Mouse (Mus musculus) hindbrain, embryonic 16.5 days (tissue): ENCODE data around the gene Ptgfrn. TPM values are rescaled to one million over a fixed set of nuclear protein-coding genes. Genes with fewer than 3 reads are reported as not detected.

Experiments used
- ATAC-seq: fragments of 200-750 bp; cut with Nextera tagmentation; 2 replicates; pipeline ENCODE4 v1.8.0; 2017; ENCODE audit warnings: moderate TSS enrichment, moderate library complexity
- H3K27ac ChIP-seq: fragments of 300-500 bp; sonication (generic); 2 replicates; pipeline ENCODE4 v1.5.1; 2014; ENCODE audit warnings: low read depth, mild to moderate bottlenecking, control low read depth, low read length, moderate library complexity
- H3K27me3 ChIP-seq: fragments of 300-500 bp; sonication (generic); replicated peaks from 2 replicates; pipeline ENCODE4 v1.6.1; 2014; ENCODE audit warnings: low read length; ENCODE audit not compliant: control insufficient read depth, insufficient read depth
- H3K36me3 ChIP-seq: fragments of 300-500 bp; sonication (generic); 2 replicates; pipeline ENCODE4 v1.6.1; 2014; ENCODE audit warnings: mild to moderate bottlenecking, low read length, moderate library complexity, mixed read lengths; ENCODE audit not compliant: control insufficient read depth, insufficient read depth
- H3K4me1 ChIP-seq: fragments of 300-500 bp; sonication (generic); 2 replicates; pipeline ENCODE4 v1.6.1; 2014; ENCODE audit warnings: low read depth, low read length; ENCODE audit not compliant: control insufficient read depth, insufficient read depth
- H3K4me2 ChIP-seq: fragments of 300-500 bp; sonication (generic); 2 replicates; pipeline ENCODE4 v1.6.1; 2014; ENCODE audit warnings: mild to moderate bottlenecking, low read length, control low read depth, moderate library complexity
- H3K4me3 ChIP-seq: fragments of 300-500 bp; sonication (generic); 2 replicates; pipeline ENCODE4 v1.5.1; 2014; ENCODE audit warnings: mild to moderate bottlenecking, low read length, control low read depth, moderate library complexity
- H3K9ac ChIP-seq: fragments of 300-500 bp; sonication (generic); 2 replicates; pipeline ENCODE4 v1.6.1; 2014; ENCODE audit warnings: low read depth, mild to moderate bottlenecking, control low read depth, low read length, moderate library complexity
- H3K9me3 ChIP-seq: fragments of 300-500 bp; sonication (generic); 2 replicates; pipeline ENCODE4 v1.6.1; 2014; ENCODE audit warnings: mild to moderate bottlenecking, low read length, moderate library complexity; ENCODE audit not compliant: control insufficient read depth
- WGBS: fragments of 180-500 bp; shearing (Covaris S2); extraction: QIAGEN DNeasy Blood & Tissue Kit; methylation state at CpG from one replicate; pipeline ENCODE4 v1.1.7; 2014; 5-methylcytosine and 5-hydroxymethylcytosine counted together
- polyA plus RNA-seq: library from polyadenylated mRNA; unstranded; fragments of >200 nt; fragmentation: Nextera tagmentation; extraction: Ambion mirVana; gene quantifications from 2 replicates; pipeline ENCODE4 v1.2.1, GENCODE M21; 2015

The Ptgfrn gene
- polyA plus RNA-seq, 1 experiment from 2014 or later = 3.1 TPM

DNA sequence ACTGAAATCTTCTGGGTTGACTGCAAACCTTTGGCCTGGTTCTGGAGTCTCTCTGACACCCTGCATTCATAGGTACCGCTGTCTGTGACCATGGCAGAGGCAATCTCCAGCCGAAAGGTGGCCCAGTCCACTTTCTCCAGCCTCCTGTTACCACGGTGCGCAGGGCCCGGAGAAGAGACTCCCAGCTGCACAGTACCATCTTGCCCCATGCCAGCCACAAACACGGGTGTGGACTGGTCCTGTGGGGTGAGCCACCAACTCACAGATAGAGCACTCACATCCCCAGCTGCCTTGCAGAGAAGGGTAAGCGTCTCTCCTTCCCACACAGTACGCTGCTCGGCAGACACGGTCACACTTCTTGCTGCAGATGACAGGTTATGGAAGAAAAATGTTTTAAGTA, 97.1 kb downstream of the Ptgfrn start:
- Histone ChIP-seq H3K9ac (no peak overlapping the region), H3K4me3 (no peak overlapping the region), H3K4me1 (no peaks in the 10 kb centered on the region; the same call in 1 of the 2 replicates), H3K36me3 (no peaks in the 10 kb centered on the region), H3K4me2 (no peak overlapping the region), H3K27me3 (no peaks in the 10 kb centered on the region), H3K27ac (no peak overlapping the region), H3K9me3 (no peaks in the 10 kb centered on the region)
- 91% methylated on average over 10 of the region's 10 CpGs for WGBS
- no peak for ATAC-seq

DNA sequence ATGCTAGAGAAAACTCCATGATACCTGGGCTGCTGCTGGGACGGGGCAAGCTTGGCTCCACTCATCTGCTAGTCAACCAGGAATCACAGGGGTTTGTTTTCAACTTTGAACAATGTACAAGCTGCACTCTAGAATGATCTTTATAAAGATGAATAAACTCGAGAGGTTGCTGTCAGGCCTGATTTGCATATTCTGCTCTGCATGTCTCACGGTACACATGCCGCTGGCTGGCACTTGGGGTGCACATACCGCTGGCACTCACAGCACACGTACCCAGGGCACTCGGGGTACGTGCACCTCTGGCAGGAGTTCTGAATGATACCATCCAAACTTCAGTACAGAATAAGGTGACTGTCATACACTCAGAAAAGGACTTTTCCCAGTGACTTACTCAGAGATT, 97.5 kb downstream of the Ptgfrn start:
- H3K9ac ChIP-seq = no peak overlapping the region
- H3K4me2 ChIP-seq = no peak overlapping the region
- no peak overlapping the region for H3K4me3 ChIP-seq
- no peak for ATAC-seq
- no peaks in the 10 kb centered on the region; the same call in 1 of the 2 replicates for H3K4me1 ChIP-seq
- H3K9me3 ChIP-seq = no peaks in the 10 kb centered on the region
- no peaks in the 10 kb centered on the region for H3K36me3 ChIP-seq
- 68% methylated on average over 8 of the region's 8 CpGs for WGBS
- H3K27me3 ChIP-seq = no peaks in the 10 kb centered on the region
- H3K27ac ChIP-seq = no peak overlapping the region

DNA sequence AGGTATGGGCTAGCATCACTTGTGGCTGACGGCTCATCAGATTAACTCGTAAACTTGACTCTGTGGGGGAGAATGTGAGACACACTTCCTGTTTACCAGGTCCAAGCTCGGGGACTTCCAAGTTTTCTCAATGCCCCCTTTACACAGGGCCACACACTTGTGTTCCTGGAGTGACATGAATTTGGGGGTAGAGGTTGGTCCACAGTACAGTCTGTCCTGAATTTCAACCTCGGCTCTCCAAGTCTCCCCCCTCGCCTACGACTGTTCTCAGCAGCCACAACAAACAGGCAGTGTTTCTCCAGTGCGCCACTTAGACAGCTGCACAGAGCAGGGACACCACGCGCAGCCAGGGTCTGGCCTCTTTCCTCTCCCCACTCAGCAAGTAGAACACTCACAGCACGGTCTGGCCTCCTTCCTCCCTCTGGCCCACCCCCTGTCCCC, 97.9 kb downstream of the Ptgfrn start:
- Histone ChIP-seq H3K4me3 (no peak overlapping the region), H3K27ac (no peak overlapping the region), H3K4me1 (no peaks in the 10 kb centered on the region; the same call in 1 of the 2 replicates), H3K9ac (no peak overlapping the region), H3K4me2 (no peak overlapping the region), H3K9me3 (no peaks in the 10 kb centered on the region), H3K27me3 (no peaks in the 10 kb centered on the region), H3K36me3 (no peaks in the 10 kb centered on the region)
- peak; percentile 57; the same call in 1 of the 2 replicates for ATAC-seq
- WGBS = 56% methylated on average over 10 of the region's 10 CpGs

DNA sequence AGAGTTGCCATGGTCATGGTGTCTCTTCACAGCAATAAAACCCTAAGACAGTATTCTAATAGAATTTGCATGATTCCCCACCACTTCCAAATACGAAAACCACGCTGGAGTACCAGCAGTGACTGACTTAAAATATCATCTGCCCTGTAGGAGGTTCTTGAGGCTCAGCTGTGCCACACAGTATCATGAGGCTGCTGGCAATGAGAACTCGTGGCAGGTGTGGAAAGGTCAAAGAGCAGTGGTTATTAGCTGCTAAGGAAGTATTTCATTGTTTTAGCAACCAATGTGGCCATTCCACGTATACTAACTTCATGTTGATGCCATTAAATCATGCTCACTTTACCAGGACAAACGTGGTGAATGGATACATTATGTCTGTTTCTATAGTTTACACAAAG, 98.9 kb downstream of the Ptgfrn start:
- Histone ChIP-seq H3K9me3 (no peaks in the 10 kb centered on the region), H3K36me3 (no peaks in the 10 kb centered on the region), H3K4me2 (no peak overlapping the region), H3K9ac (no peak overlapping the region), H3K27ac (no peak overlapping the region), H3K4me3 (no peak overlapping the region), H3K27me3 (no peaks in the 10 kb centered on the region), H3K4me1 (no peaks in the 10 kb centered on the region; the same call in 1 of the 2 replicates)
- no peak for ATAC-seq
- WGBS = 56% methylated on average over 5 of the region's 5 CpGs

GRCm38 (mm10) chr3:101010589-101011202, 99.4 kb downstream of the Ptgfrn start:
- WGBS = 93% methylated on average over 4 of the region's 4 CpGs
- H3K4me3 ChIP-seq = no peak overlapping the region
- H3K4me2 ChIP-seq = no peak overlapping the region
- H3K4me1 ChIP-seq = no peaks in the 10 kb centered on the region; the same call in 1 of the 2 replicates
- ATAC-seq = no peak
- no peaks in the 10 kb centered on the region for H3K36me3 ChIP-seq
- H3K9me3 ChIP-seq = no peaks in the 10 kb centered on the region
- no peak overlapping the region for H3K27ac ChIP-seq
- no peak overlapping the region for H3K9ac ChIP-seq
- H3K27me3 ChIP-seq = no peaks in the 10 kb centered on the region

- Histone ChIP-seq H3K27me3 (no peaks in the 10 kb centered on the region), H3K9me3 (no peaks in the 10 kb centered on the region), H3K9ac (no peak overlapping the region), H3K4me2 (no peak overlapping the region), H3K4me1 (no peaks in the 10 kb centered on the region), H3K27ac (no peak overlapping the region), H3K4me3 (no peak overlapping the region), H3K36me3 (no peaks in the 10 kb centered on the region)
- 69% methylated on average over 5 of the region's 5 CpGs for WGBS
- ATAC-seq = no peak; the same call in 1 of the 2 replicates
These were observed 102.8 kb downstream of the Ptgfrn start for GRCm38 (mm10) chr3:101007112-101007782.

DNA sequence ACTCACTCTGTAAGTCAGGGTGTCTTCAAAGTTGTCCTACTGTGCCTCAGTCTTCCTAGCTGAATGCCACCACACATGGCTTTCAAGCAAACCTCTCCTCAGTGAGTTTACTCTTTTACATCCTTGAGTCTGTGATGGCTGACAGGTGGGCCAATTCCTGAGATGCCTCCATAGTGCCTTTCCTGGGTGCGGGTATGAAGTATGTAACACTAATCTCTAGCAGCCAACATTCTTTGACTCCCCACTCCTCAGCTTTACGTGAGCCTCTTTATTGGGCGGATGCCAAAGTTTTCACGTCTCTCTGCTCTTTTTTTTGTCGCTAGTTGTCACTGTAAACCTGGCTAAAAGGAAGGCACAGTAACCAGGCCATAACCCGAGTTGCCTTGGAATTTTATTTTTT, 104.7 kb downstream of the Ptgfrn start:
- 74% methylated on average over 6 of the region's 6 CpGs for WGBS
- H3K4me2 ChIP-seq = no peak overlapping the region
- H3K4me3 ChIP-seq = no peak overlapping the region
- no peaks in the 10 kb centered on the region for H3K27me3 ChIP-seq
- H3K27ac ChIP-seq = no peak overlapping the region
- no peaks in the 10 kb centered on the region for H3K9me3 ChIP-seq
- H3K9ac ChIP-seq = no peak overlapping the region
- H3K36me3 ChIP-seq = no peaks in the 10 kb centered on the region
- ATAC-seq = no peak
- H3K4me1 ChIP-seq = no peaks in the 10 kb centered on the region

DNA sequence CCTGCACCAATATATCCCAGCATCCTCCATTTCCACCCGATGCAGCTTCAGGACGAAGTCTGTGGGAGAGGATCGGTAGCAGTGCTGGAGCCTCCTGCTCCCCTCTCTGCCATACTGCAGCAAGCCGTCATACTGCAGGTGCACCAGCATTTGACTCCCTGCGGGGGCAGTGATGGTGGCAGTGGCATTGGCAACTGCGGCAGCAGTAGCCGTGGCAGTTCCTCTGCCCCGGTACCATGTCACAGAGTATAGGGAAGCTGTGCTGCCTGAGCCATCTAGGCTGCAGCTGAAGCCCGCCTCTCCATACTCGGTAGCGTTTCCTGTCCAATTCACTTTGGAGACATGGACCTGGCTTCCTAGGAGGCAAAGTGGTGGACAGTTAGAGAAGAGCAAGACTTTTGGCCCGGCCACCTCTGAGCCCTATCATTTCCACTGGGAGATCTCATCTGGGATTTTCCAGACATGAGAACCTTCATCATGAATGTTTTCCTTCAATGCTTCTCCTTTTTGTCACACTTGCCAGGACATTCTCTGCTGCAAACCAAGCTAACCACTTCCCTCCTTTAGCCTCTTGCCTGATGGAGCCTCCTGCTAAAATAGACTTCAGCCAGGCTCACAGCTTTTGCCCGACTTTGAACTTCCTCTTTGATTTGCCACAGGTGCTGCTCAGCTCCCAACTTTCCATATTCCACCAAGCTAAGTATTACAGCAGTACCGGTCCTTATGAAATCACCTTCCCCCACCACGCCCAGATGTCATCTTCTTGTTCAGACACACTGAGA, 106.3 kb downstream of the Ptgfrn start:
- Histone ChIP-seq H3K9me3 (no peaks in the 10 kb centered on the region), H3K4me3 (no peak overlapping the region)
- WGBS = 86% methylated on average over 15 of the region's 15 CpGs

GRCm38 (mm10) chr3:100999732-101000131, 110.3 kb downstream of the Ptgfrn start:
- Histone ChIP-seq H3K27me3 (no peaks in the 10 kb centered on the region), H3K27ac (no peak overlapping the region), H3K4me3 (no peak overlapping the region), H3K36me3 (no peaks in the 10 kb centered on the region), H3K4me2 (no peak overlapping the region), H3K9me3 (no peaks in the 10 kb centered on the region), H3K4me1 (no peaks in the 10 kb centered on the region; the same call in 1 of the 2 replicates), H3K9ac (no peak overlapping the region)
- no peak for ATAC-seq
- 29% methylated on average over 2 of the region's 2 CpGs for WGBS

More for the DNA sequence above, 106.3 kb downstream of the Ptgfrn start:
- Histone ChIP-seq H3K4me2 (no peak overlapping the region), H3K9ac (no peak overlapping the region), H3K36me3 (no peaks in the 10 kb centered on the region), H3K27ac (no peak overlapping the region), H3K4me1 (no peaks in the 10 kb centered on the region), H3K27me3 (no peaks in the 10 kb centered on the region)
- ATAC-seq = no peak; the same call in 1 of the 2 replicates
